Mouse (Mus musculus) cortical plate, adult 2 months (tissue): Measurements from ENCODE around the gene Mpv17l2.

Experiments
- CTCF ChIP-seq: fragments of 200-500 bp; IDR thresholded peaks from 2 replicates; pipeline ENCODE4 v1.5.1; 2011; ENCODE audit warnings: mild to moderate bottlenecking, control low read depth, low read length; ENCODE audit not compliant: insufficient read depth; ENCODE audit errors: extremely low read depth
- POLR2A ChIP-seq: fragments of 200-500 bp; IDR thresholded peaks from 2 replicates; pipeline ENCODE4 v1.6.1; 2011; ENCODE audit warnings: mild to moderate bottlenecking, low read length, control low read depth; ENCODE audit not compliant: insufficient read depth; ENCODE audit errors: extremely low read depth

- no peak for TF ChIP-seq CTCF
- peak; percentile 70; the same call in 1 of the 2 replicates for TF ChIP-seq POLR2A
Measured at GRCm38 (mm10) chr8:70754043-70754870, 6.5 kb downstream of the Mpv17l2 start, which contains the start of gene Rab3a.
